17 mouse cellular contexts compared by ENCODE assay signal in the genomic region with DNA sequence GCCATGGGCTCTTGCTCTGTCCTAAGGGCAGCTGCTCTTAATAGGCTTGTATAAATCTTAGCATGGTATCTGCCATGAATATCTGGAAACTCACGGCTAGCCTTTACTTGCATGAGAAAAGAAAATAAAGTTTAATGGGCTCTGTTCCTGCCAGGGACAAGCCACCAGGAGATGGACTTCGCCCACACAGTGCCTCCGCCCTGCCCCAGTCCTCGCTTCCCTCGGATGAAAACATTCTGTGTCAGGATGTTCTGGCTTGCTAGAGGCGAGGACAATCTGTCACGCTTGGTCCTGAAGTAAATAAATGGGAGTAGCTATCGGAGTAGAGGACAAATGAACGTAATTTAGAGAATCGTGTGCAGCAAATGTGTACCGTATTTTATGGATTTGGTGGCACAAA. TPM values are rescaled to one million over a fixed set of nuclear protein-coding genes. Genes with fewer than 3 reads are reported as not detected.
DNase-seq lines count a peak whose midpoint lies in the region; ATAC-seq lines count a peak whose summit lies in the region.
"Had no signal": no experiment of that assay in that cellular context is flagged by ENCODE, and none has a peak within 500 bp of the region (broad histone marks: within the 10 kb centered on the region; RNA-seq: fewer than 3 reads in every experiment).

No protein-coding gene starts in this region.

- peak; percentile 67 for DNase-seq in cerebellum, adult 9-11 months
- peak; percentile 23 for DNase-seq in kidney, adult 18-20 months
- DNase-seq in kidney, postnatal 36 days, result peak; percentile 50 to 63
- no peak for DNase-seq in gastrocnemius, postnatal 25 days
- DNase-seq in gastrocnemius, postnatal 4 days (ENCODE audit: low spot score in 2 of 2), result no peak
- DNase-seq in lung, adult 18-20 months, result no peak
- DNase-seq: embryo, embryonic 11 days; lung, embryonic 14.5 days; right cerebral cortex, postnatal 14 days had no signal

- 59% methylated on average over 11 of the region's 11 CpGs for WGBS in hindbrain, embryonic 16.5 days
- 60% methylated on average over 11 of the region's 11 CpGs for WGBS in hindbrain, embryonic 13.5 days

- no peak overlapping the region for H3K9ac ChIP-seq in hindbrain, embryonic 16.5 days (ENCODE audit: low read depth, low read length)
- no peak overlapping the region for H3K9ac ChIP-seq in hindbrain, embryonic 13.5 days
- H3K9ac ChIP-seq: forebrain, embryonic 15.5 days; heart, embryonic 15.5 days; limb, embryonic 12.5 days; lung, embryonic 14.5 days had no signal

- H3K9me3 ChIP-seq in hindbrain, embryonic 16.5 days (ENCODE audit: control insufficient read depth, low read length), result no peaks in the 10 kb centered on the region
- H3K9me3 ChIP-seq in hindbrain, embryonic 13.5 days, result no peaks in the 10 kb centered on the region
- H3K9me3 ChIP-seq: forebrain, embryonic 15.5 days; heart, embryonic 15.5 days; limb, embryonic 12.5 days had no signal

- H3K27me3 ChIP-seq in hindbrain, embryonic 16.5 days (replicated peaks; ENCODE audit: control insufficient read depth, insufficient read depth, low read length), result no peaks in the 10 kb centered on the region
- no peaks in the 10 kb centered on the region for H3K27me3 ChIP-seq in hindbrain, embryonic 13.5 days
- H3K27me3 ChIP-seq: forebrain, embryonic 15.5 days; heart, embryonic 15.5 days; limb, embryonic 12.5 days; megakaryocyte, embryonic 14.5 days had no signal

- ATAC-seq in hindbrain, embryonic 16.5 days, result peak; percentile 48
- ATAC-seq in hindbrain, embryonic 13.5 days (ENCODE audit: low FRiP score), result no peak
- ATAC-seq: forebrain, embryonic 15.5 days; hindbrain, postnatal 0 days had no signal

- no peak overlapping the region for H3K4me2 ChIP-seq in hindbrain, embryonic 16.5 days (ENCODE audit: low read length)
- no peak overlapping the region for H3K4me2 ChIP-seq in hindbrain, embryonic 13.5 days
- H3K4me2 ChIP-seq: forebrain, embryonic 15.5 days; heart, embryonic 15.5 days; limb, embryonic 12.5 days; lung, embryonic 14.5 days had no signal

- H3K4me3 ChIP-seq in hindbrain, embryonic 16.5 days (ENCODE audit: low read length), result no peak overlapping the region
- H3K4me3 ChIP-seq in hindbrain, embryonic 13.5 days, result no peak overlapping the region
- H3K4me3 ChIP-seq: forebrain, embryonic 15.5 days; heart, embryonic 15.5 days; limb, embryonic 12.5 days; megakaryocyte, embryonic 14.5 days had no signal

- H3K4me1 ChIP-seq in hindbrain, embryonic 16.5 days (ENCODE audit: control insufficient read depth, insufficient read depth, low read depth, low read length), result no peaks in the 10 kb centered on the region
- peaks cover 3% of the 10 kb centered on the region; the same call in 1 of the 2 replicates for H3K4me1 ChIP-seq in hindbrain, embryonic 13.5 days (replicated peaks)
- H3K4me1 ChIP-seq: forebrain, embryonic 15.5 days; heart, embryonic 15.5 days; megakaryocyte, embryonic 14.5 days had no signal

- peaks cover 8% of the 10 kb centered on the region; the same call in 1 of the 2 replicates for H3K36me3 ChIP-seq in hindbrain, embryonic 16.5 days (ENCODE audit: control insufficient read depth, insufficient read depth, low read length)
- H3K36me3 ChIP-seq in hindbrain, embryonic 13.5 days, result peaks cover 16% of the 10 kb centered on the region
- H3K36me3 ChIP-seq: forebrain, embryonic 15.5 days; heart, embryonic 15.5 days; limb, embryonic 12.5 days had no signal

- H3K27ac ChIP-seq in hindbrain, embryonic 16.5 days (ENCODE audit: low read depth, low read length), result no peak overlapping the region
- H3K27ac ChIP-seq in hindbrain, embryonic 13.5 days, result no peak overlapping the region
- H3K27ac ChIP-seq: forebrain, embryonic 15.5 days; heart, embryonic 15.5 days; hindbrain, postnatal 0 days; limb, embryonic 12.5 days had no signal

RNA-seq across cellular contexts. Expression of a gene that starts 16.7 kb away (rescaled TPM):
- 4.2 and 6.6 TPM in 2 replicates for polyA plus RNA-seq in hindbrain, embryonic 16.5 days (2015; fragmentation: Nextera tagmentation; extraction: Ambion mirVana)
- polyA plus RNA-seq in hindbrain, embryonic 13.5 days (2015; fragmentation: Nextera tagmentation; extraction: Ambion mirVana), result 2.4 and 2.8 TPM in 2 replicates
- total RNA-seq in gastrocnemius, postnatal 25 days (2021), result not detected
- under 1 TPM; 0.29 to 0.42 TPM for total RNA-seq in gastrocnemius, postnatal 4 days (2021)
- total RNA-seq: monocyte, adult 5-6 weeks had no signal

Comparison
In these comparisons a context has a peak if more than half of its experiments do, and no peak if none do; other contexts are left out.
1. DNase-seq: peak in cerebellum, adult 9-11 months (single experiment), kidney, adult 18-20 months (single experiment) and kidney, postnatal 36 days (2 of 2); none in gastrocnemius, postnatal 25 days (single experiment), gastrocnemius, postnatal 4 days (0 of 2) and lung, adult 18-20 months (0 of 2).